Mouse (Mus musculus): ENCODE results near the gene Selenoo. TPM values are rescaled to one million over a fixed set of nuclear protein-coding genes. Genes with fewer than 3 reads are reported as not detected.

Selenoo gene
- total RNA-seq, 2 experiments from 2014 or later = 21.4 to 21.5 TPM

DNA sequence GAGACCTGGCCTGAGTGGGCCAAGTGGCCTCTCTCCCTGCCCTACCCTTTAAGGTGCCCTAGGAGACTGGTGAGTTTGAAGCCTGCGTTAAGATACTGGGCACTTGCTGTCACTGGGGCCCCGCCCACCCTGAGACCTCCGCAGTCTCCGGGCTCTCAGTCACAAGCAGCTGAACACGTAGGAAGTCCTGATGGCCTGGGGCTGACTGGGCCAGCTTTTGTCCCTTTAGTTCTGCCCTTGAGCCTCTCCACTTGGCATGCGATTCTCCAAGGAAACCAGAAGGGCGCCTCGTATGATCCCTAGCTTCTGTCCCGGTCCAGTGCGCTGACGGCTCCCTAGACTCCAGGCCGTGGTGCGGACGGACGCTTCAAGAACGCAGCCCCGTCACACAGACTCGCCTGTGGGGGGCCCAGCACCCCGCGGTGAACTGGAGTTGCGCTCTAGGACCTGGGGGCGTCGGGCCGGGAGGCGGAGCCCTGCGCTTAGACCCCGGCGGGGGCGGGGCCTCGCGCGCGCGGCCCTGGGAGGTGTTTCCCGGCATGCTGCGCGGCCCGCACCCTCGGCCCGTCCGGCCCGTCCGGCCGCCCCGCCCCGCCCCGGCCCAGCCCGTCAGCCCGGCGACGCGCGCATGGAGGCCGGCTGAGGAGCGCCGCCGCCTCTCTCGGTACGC is 13.3 kb upstream of the Selenoo start:
- DNase-seq (ENCODE audit: low spot score in 2 of 2) = peak; percentile 79 to 89

DNA sequence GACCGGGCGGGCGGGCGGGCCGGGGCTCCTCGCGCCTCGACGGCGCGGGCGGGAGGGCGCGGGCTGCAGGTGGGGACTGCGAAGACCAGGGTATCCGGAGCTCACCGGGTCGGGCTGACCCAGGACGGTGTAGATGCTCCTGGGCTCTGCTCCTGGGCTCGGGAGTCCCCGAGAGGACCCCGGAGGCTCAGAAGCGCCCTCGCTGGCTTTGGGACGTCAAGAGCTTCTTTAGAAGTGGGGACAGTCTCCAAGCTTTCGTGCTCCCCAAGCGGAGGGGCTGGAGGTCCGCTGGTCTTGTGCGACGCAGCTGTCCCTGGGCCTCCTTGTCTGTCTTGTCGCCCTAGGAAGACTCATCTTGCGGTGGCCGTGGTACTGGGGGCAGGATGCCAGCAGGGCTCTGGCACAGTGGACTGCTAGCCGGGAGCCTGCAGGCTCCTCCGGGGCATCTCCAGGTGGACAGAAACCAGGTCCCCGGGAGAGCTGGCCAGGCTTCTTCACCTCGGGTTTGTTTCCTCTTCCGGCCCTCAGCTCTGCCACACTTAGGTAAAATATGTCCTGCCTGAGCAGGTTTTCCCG is 12.6 kb upstream of the Selenoo start:
- DNase-seq (ENCODE audit: low spot score in 2 of 2) = peak; percentile 56 to 72

DNA sequence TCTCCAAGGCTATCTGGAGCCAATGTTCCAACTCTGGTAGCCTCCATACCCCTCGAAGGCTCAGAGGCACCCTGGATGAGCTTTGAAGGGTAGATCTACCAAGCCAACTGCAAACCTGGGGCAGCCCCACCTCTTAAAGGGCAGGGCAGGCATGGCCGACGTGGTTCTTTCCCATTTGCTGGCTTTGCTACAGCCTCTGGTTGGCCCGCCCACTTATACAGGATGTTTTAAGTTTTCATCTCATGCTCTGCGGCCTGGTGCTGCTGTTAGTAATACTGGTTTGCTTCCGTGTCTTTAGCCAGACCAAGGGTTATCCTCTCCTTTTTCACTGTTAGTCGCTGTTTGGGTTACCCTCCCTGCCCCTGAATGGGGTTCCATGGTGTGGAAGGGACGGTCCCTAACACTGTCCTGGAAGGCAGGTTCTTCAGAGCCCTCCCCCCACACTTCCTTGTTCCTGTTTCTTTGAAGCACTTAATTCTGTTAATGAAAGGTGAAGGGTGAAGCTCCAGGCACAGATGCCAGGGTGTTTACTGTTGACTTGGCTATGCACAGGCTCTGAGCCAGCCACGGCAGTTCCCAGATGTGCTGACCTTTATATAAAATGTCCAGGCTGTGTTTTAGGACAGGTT is 10.6 kb upstream of the Selenoo start:
- no peak for DNase-seq (ENCODE audit: low spot score in 2 of 2)

DNA sequence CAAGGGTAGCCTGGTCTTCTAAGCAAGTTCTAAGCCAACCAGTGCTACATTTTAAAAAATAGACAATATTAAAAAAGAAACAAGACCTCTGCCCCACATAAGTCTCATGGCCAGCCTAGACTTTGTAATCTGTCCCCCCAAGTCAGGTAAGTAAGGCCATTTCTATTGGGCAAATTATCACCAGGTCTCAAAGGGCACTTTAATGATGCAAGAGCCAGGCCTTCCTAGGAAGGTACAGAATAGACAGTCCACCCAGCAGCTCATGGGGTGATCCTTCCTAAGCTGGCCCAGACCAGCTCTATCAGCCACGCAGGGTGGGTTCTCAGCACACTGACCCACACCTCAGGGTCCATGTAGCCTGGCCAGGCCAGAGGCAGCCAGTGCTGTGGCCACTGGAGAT is 5.0 kb upstream of the Selenoo start:
- DNase-seq (ENCODE audit: low spot score in 2 of 2) = no peak

DNA sequence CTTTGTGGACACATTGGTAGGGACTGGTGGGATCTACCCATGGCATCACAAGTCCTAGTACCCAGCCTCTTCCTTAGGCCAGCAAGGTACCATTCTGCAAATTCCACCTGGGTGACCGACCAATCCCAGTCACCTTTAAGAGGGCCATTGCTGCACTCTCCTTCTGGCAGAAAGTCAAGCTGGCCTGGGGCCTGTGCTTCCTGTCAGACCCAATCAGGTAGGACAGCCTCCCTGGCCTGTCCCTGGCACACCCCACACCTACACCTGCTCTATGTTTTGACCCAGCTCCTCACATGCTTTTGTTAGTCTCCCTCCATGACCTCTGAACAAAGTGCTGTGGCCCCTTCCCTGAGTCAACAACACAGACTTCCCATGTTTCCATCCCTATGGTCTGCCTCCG is 4.1 kb upstream of the Selenoo start:
- DNase-seq (ENCODE audit: low spot score in 2 of 2) = no peak

DNA sequence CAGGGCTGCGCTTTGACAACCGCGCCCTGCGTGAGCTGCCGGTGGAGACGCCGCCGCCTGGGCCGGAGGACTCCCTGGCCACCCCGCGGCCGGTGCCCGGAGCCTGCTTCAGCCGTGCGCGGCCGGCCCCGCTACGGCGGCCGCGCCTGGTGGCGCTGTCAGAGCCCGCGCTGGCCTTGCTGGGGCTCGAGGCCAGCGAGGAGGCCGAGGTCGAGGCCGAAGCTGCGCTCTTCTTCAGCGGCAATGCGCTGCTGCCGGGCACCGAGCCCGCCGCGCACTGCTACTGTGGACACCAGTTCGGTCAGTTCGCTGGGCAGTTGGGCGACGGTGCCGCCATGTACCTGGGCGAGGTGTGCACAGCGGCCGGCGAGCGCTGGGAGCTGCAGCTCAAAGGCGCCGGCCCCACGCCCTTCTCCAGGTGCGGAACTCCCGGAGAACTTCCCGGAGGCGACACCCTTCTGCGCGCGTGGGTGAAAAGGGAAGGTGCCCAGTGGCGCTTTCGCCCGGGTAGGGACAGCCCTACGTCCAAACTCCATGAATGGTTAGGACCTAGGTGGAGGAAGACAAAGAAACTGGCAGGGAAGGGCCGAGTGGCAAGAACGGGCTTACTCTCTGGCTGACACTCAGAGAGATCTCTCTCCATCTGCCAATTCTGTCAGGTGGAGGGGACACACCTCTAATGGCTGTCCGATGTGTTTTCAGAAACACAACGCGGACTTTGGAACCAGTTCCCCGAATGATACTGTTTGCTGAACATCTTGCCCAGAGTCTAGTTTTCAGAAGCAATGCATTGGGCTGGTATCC is 566 bp downstream of the Selenoo start:
- DNase-seq (ENCODE audit: low spot score in 2 of 2) = no peak

DNA sequence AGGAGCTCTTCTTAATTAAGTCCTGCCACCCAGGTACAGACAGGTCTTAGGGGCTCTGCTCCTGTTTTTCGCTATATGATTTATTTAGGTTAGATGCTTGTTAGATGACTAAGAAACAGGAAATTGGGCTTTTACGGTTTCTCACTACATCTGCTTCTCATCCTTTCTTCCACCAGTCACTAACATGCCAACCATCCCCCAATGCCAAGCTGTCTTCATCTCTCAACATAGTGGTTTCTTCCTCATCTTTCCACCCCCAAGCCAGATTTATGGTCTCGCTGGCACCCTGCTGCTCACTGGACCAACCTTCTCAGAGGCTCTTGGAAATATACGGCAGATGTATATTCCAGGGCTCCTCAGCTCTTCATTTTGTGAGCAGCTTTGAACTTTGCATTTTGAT is 1.8 kb downstream of the Selenoo start:
- DNase-seq (ENCODE audit: low spot score in 2 of 2) = no peak

DNA sequence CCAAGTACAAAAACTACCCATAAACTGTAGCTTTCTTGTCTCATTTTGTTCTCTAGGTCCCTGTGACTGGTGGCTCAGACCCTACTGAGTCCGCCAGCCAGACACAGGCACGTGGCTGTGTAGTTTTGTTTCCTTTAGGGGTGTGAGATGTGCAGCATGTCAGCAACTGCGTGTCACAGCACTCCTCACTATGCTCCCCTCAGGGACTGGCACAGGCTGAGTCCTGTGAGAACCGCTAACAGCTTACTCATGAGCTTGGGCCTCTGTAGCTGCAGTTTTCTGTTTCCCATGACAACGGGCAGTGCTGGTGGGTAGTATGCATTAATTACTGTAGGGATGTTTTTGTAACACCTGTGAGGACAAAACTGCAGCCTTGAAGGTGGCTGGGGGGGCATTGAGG is 3.3 kb downstream of the Selenoo start:
- no peak for DNase-seq (ENCODE audit: low spot score in 2 of 2)

DNA sequence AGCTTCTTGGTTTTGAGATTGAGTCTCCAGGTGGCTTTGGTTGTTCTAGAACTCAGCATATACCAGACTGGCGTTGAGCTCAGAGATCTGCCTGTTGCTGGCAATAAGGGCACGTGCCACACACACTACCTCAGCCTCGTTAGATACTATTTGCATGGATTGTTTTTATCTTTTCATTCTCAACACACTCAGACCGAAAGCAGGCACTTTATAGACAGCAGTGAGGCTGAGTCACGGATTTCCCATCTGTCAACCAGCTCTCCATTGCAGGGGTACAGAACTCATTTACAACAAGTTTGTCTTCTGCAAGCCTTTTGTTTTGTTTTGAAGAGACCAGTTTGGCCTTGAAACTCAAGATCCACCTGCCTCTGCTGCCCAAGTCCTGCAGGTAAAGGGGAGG is 8.6 kb downstream of the Selenoo start:
- DNase-seq (ENCODE audit: low spot score in 2 of 2) = no peak

DNA sequence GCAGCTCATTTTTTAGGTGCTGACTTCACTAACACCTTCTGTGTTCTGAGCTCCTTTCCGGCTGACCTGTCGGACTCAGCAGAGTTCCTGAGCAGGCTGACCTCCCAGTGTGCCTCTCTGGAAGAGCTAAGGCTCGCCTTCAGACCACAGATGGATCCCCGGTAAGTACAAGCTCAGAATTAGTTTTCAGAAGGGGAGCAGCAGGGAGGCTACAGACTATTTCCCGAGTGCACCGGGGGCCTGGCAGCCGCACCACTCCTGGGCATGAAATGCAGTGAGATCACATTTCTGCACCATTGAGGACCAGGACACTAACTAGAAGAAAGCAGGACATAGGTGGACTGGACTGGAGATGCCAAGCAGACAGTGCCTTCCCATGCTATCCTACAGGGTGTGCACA is 9.7 kb downstream of the Selenoo start:
- no peak for DNase-seq (ENCODE audit: low spot score in 2 of 2)

DNA sequence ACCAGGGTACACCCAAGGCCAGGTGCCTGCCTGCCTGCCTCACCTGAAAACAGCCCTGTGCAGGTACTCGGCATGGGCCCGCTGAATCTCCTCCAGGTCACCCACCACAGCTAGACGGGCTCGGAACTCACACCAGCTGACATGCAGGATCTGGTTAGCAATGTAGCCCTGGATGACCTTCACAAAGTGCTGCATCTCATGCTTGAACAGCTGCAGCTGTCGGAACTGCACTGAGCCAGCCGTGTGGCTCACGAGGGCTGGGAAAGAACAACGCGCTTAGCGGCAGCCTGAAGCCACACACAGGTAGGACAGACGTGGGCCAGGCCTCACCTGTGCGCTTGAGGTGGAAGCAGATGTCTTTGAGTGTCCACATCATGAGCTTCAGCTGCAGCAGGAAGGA is 11.9 kb downstream of the Selenoo start:
- no peak for DNase-seq (ENCODE audit: low spot score in 2 of 2)

DNA sequence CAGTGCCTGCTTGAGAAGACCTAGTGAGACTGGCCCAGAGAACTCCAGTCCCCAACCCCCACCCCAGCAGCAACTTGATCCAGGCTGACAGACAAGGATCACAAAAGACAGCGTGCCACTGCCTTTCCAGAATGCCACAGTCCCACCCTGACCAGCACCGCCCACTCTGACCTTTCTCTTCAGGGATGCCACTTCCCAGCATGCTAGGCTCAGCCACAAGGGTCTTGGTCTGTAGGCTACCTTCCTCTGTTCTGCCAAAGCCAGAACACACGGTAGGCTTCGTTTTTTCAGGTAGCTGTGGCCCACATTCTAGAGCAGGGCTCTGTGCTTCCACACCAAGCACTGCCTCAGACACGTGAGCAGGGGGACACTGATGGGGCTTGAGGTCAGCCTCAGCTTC is 13.8 kb downstream of the Selenoo start:
- no peak for DNase-seq (ENCODE audit: low spot score in 2 of 2)

DNA sequence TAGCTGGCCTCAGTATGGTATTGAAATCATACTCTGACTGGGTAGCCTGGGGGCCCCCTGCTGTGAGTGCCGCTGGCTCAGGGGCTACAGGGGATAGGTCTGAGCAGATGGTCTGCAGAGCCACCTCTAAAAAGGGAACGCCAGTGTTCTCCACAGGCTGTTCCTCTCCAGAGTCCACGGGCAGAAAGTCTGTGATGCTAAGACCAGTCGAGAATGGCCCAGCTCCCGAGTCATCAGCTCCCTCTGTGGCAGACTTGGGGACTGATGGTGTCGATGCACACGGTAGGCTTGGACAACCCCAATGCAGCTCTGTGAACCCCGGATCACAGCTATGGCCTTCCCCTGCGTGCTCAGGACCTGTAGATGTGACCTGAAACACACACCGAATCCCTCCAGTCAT is 15.0 kb downstream of the Selenoo start:
- DNase-seq (ENCODE audit: low spot score in 2 of 2) = no peak

DNA sequence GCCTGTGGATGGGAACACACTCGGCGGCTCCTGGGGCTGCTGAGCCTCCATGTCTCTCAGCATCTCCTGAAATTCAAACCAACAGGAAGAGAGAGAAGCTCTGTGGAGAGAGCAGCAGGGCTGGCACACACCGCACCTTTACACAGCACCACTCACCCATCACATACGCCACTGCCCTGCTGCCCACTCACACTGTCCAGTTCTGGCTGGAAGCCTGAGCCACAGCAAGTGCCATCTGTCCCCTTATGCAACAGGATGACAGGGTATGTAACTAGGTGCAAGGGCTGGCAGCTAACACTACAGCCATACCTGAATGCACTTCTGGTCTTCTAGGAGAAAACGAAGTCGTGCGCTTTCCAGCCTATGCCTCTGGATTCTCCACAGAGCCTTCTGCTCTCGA is 15.5 kb downstream of the Selenoo start:
- no peak for DNase-seq (ENCODE audit: low spot score in 2 of 2)

DNA sequence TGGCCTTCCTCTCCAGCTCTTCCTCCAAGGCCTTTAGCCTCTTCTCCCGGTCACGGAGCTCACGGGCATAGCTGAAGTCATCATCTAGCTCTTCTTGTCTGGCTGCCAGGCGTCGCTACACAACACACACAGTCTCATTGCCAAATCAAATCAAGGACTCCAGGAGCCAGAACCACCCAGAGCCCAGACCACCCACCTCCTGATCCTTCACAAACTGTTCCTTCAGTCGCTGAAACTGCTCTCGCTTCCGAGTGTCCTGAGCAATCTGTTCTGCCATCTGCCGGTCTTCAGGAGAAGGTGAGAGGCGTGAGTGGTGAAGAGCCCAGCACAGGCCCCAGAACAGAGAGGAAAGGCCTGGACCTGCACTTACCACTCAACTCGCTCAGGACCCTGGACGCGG is 17.2 kb downstream of the Selenoo start:
- peak in 1 of 2 experiments; percentile 14 for DNase-seq (ENCODE audit: low spot score in 2 of 2)

DNA sequence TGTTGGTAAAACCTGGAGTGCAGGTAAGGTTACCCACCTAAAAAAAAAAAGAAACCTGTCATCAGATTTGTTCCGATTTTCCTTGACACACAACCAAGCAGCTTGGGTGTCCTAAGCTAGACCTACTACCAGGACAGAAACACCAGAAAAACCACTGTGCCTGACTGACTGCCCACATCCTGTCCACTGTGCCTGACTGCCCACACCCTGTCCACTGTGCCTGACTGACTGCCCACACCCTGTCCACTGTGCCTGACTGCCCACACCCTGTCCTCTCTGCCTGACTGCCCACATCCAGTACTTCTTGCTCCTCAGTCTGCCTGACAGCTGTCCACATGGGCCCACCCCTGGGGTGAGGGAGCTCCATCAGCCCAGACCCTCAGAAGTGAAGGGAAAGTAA is 18.1 kb downstream of the Selenoo start:
- no peak for DNase-seq (ENCODE audit: low spot score in 2 of 2)

DNA sequence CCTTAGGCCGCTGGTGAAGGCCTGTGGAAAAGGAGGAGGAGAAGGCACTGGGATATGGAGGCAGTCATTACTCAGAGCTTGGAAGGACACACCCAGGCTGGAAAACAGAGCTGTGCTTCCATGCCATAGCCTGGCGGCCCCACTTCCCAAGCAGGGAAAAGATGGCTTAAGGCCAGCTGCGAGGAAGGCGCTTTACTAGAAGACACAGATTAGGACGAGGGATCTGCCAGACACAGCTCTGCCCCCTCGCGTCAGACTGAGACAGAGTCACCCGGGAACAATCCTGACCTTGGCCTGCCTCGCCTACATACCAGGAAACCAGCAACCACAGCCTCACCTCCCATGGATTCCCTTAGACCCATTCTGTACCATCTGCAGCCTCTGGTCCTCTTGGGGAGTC is 21.3 kb downstream of the Selenoo start:
- DNase-seq (ENCODE audit: low spot score in 2 of 2) = peak in 1 of 2 experiments; percentile 7

DNA sequence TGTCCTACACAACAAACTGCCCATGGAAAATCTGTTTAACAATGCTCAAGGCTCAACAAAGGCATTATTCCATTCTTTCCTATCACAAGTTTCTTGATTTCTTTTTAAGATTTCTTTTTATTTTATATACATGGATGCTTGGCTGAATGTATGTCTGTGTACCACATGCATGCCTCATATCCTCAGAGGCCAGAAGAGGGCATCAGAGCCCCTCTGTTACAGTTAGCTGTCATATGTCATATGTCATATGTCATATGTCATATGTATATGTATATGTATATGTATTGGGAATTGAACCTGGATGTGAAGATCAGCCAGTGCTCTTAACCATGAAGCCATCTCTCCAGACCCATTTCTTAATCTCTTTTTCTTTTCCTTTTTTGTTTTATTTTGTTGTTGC is 29.1 kb downstream of the Selenoo start:
- no peak for DNase-seq (ENCODE audit: low spot score in 2 of 2)

DNA sequence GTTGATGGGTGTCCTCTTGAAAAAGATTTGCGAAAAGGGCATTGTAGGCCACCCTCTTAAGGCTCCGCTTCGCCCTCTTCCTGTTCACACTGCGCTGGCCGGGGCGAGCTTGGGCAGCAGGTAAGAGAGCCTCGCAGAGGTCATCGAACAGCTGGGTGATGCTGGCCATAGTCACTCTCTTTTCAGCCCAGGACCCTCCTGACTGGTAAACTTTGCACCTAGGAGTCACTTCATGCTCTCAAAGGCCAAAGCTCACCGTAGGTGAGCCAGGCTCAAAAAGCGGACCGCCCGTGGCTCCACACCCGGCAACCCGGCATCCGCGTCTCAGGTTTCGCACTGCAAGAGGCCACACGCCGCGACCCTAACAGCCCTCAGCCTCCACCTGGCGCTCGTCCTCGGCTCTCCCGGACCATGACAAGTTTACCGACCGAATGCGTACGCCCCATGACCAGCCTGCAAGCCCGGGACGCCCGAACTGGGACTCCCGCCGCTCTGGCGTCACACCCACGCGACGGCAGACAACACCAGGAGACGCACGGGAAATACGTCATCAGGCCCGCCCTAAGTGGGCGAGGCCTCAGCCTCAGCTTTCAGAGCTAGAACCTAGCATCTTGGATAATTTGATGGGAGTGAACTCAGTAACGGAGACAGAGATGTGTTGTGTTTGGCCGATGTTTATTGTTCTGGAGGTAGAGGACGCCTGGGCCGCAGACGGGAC is 33.9 kb downstream of the Selenoo start, which contains the start of gene Tubgcp6:
Tubgcp6 (minus strand) TSS at position 464 of the 718 bp plus-strand sequence.
- DNase-seq (ENCODE audit: low spot score in 2 of 2) = peak; percentile 96 to 97

DNA sequence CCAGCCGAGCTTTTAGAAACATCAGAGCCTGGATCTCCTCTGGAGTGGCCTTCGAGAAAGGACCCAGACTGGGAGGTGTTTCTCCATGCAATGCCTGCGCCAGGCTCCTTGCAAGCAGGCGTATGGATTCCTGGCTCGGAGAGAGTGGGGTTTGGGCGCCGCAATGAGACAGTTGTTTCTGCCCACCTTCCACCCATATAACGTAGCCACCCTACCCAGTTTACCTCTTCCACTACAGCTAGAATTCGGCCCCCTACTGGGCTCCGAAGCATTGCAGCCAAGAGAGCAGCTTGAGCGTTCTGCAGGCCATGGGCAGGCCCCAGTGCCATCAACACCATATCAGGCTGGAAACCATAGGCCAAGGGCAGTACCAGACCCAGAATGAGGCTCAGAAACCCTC is 34.7 kb downstream of the Selenoo start:
- peak; percentile 59 to 66 for DNase-seq (ENCODE audit: low spot score in 2 of 2)

DNA sequence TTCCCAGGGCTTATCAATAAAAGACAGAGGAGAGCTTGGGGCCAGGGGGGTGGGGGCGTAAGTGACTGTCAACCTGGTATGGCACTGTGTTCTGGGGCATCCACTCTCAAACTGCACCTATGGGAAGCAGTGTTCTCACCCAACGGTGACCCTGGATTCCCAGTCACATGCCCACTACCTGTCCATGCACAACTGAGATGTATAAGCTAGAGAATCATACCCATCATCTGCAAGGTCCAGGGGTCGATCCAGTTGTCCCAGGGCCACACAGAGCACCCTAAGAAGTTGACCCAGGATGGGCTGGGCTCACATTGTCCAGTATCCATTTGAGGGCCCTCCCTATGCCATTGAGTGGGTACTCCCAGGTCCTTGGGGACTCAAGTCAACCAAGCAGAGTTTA is 35.4 kb downstream of the Selenoo start:
- DNase-seq (ENCODE audit: low spot score in 2 of 2) = no peak
